Mouse (Mus musculus) liver, embryonic 12.5 days (tissue): Measurements from ENCODE around the gene Map3k19. TPM values are rescaled to one million over a fixed set of nuclear protein-coding genes. Genes with fewer than 3 reads are reported as not detected.
A peak's percentile ranks its signal among the peaks of the same experiment; 100 is the strongest.

Experiments
- ATAC-seq: fragments of 200-750 bp; cut with Nextera tagmentation; 2 replicates; pipeline ENCODE4 v1.8.0; 2017; ENCODE audit warnings: moderate number of reproducible peaks, mild to moderate bottlenecking, moderate library complexity
- H3K27ac ChIP-seq: fragments of 300-500 bp; sonication (generic); 2 replicates; pipeline ENCODE4 v1.5.1; 2016; ENCODE audit warnings: mild to moderate bottlenecking
- H3K27me3 ChIP-seq: fragments of 300-500 bp; sonication (generic); replicated peaks from 2 replicates; pipeline ENCODE4 v1.6.1; 2016; ENCODE audit warnings: mild to moderate bottlenecking, moderate library complexity
- H3K36me3 ChIP-seq: fragments of 300-500 bp; sonication (generic); 2 replicates; pipeline ENCODE4 v1.6.1; 2016; ENCODE audit warnings: mild to moderate bottlenecking, moderate library complexity
- H3K4me1 ChIP-seq: fragments of 300-500 bp; sonication (generic); 2 replicates; pipeline ENCODE4 v1.6.1; 2016
- H3K4me2 ChIP-seq: fragments of 300-500 bp; sonication (generic); 2 replicates; pipeline ENCODE4 v1.6.1; 2016; ENCODE audit warnings: mild to moderate bottlenecking, moderate library complexity
- H3K4me3 ChIP-seq: fragments of 300-500 bp; sonication (generic); 2 replicates; pipeline ENCODE4 v1.5.1; 2016; ENCODE audit warnings: mild to moderate bottlenecking, moderate library complexity
- H3K9ac ChIP-seq: fragments of 300-500 bp; sonication (generic); 2 replicates; pipeline ENCODE4 v1.6.1; 2016; ENCODE audit warnings: mild to moderate bottlenecking, moderate library complexity
- H3K9me3 ChIP-seq: fragments of 300-500 bp; sonication (generic); replicated peaks from 2 replicates; pipeline ENCODE4 v1.6.1; 2016; ENCODE audit warnings: mild to moderate bottlenecking, moderate library complexity
- WGBS: fragments of 180-500 bp; shearing (Covaris S2); methylation state at CpG from one replicate; pipeline ENCODE4 v1.1.7; 2016; ENCODE audit not compliant: insufficient replicate concordance; 5-methylcytosine and 5-hydroxymethylcytosine counted together
- polyA plus RNA-seq: library from polyadenylated mRNA; unstranded; fragments of >200 nt; fragmentation: Nextera tagmentation; extraction: Ambion mirVana; gene quantifications from 2 replicates; pipeline ENCODE4 v1.2.1, GENCODE M21; 2016

The Map3k19 gene
- polyA plus RNA-seq, 1 experiment from 2014 or later = not detected

- ATAC-seq = no peak
- 66% methylated on average over 1 of the region's 1 CpGs for whole genome bisulfite sequencing
Measured at GRCm38 (mm10) chr1:127838602-127839001, 16.2 kb downstream of the Map3k19 start.

GRCm38 (mm10) chr1:127836619-127837018, 18.2 kb downstream of the Map3k19 start:
- Histone ChIP-seq H3K9ac (no peak overlapping the region), H3K4me1 (peaks cover 14% of the 10 kb centered on the region), H3K27ac (no peak overlapping the region), H3K4me3 (no peak overlapping the region), H3K27me3 (no peaks in the 10 kb centered on the region), H3K36me3 (no peaks in the 10 kb centered on the region), H3K4me2 (no peak overlapping the region), H3K9me3 (no peaks in the 10 kb centered on the region)
- no peak for ATAC-seq
- WGBS = 24% methylated on average over 4 of the region's 4 CpGs

More at GRCm38 (mm10) chr1:127838602-127839001, 16.2 kb downstream of the Map3k19 start:
- Histone ChIP-seq H3K27me3 (no peaks in the 10 kb centered on the region), H3K4me1 (peaks cover 10% of the 10 kb centered on the region), H3K27ac (no peak overlapping the region), H3K9me3 (no peaks in the 10 kb centered on the region), H3K4me3 (no peak overlapping the region), H3K4me2 (no peak overlapping the region), H3K9ac (no peak overlapping the region), H3K36me3 (no peaks in the 10 kb centered on the region)

GRCm38 (mm10) chr1:127834202-127834601, 20.6 kb downstream of the Map3k19 start:
- no peak overlapping the region for H3K9ac ChIP-seq
- peak; percentile 51; the same call in 1 of the 2 replicates for ATAC-seq
- peaks cover 14% of the 10 kb centered on the region for H3K4me1 ChIP-seq
- WGBS = 36% methylated on average over 4 of the region's 4 CpGs
- no peaks in the 10 kb centered on the region for H3K36me3 ChIP-seq
- H3K9me3 ChIP-seq = no peaks in the 10 kb centered on the region
- no peak overlapping the region for H3K27ac ChIP-seq
- no peak overlapping the region for H3K4me2 ChIP-seq
- no peaks in the 10 kb centered on the region for H3K27me3 ChIP-seq
- no peak overlapping the region for H3K4me3 ChIP-seq

GRCm38 (mm10) chr1:127833714-127834113, 21.1 kb downstream of the Map3k19 start:
- 22% methylated on average over 2 of the region's 2 CpGs for WGBS
- no peak overlapping the region for H3K9ac ChIP-seq
- peak; percentile 61; the same call in 1 of the 2 replicates for ATAC-seq

GRCm38 (mm10) chr1:127830215-127830921, 24.5 kb downstream of the Map3k19 start:
- H3K4me1 ChIP-seq = peaks cover 18% of the 10 kb centered on the region
- no peak overlapping the region for H3K4me3 ChIP-seq
- no peaks in the 10 kb centered on the region for H3K36me3 ChIP-seq
- ATAC-seq = no peak
- 43% methylated on average over 13 of the region's 13 CpGs for WGBS
- no peaks in the 10 kb centered on the region for H3K9me3 ChIP-seq
- H3K9ac ChIP-seq = no peak overlapping the region
- H3K27me3 ChIP-seq = no peaks in the 10 kb centered on the region
- no peak overlapping the region for H3K4me2 ChIP-seq
- no peak overlapping the region for H3K27ac ChIP-seq

More at GRCm38 (mm10) chr1:127833714-127834113, 21.1 kb downstream of the Map3k19 start:
- Histone ChIP-seq H3K27ac (no peak overlapping the region), H3K36me3 (no peaks in the 10 kb centered on the region), H3K9me3 (no peaks in the 10 kb centered on the region), H3K4me2 (no peak overlapping the region), H3K4me3 (no peak overlapping the region), H3K27me3 (no peaks in the 10 kb centered on the region), H3K4me1 (peaks cover 14% of the 10 kb centered on the region)

GRCm38 (mm10) chr1:127827325-127827724, 27.5 kb downstream of the Map3k19 start:
- Histone ChIP-seq H3K9ac (no peak overlapping the region), H3K4me1 (0 out of 2 replicates have a peak, but pooled peaks cover 4% of the 10 kb centered on the region), H3K4me3 (no peak overlapping the region), H3K27ac (no peak overlapping the region), H3K27me3 (no peaks in the 10 kb centered on the region), H3K36me3 (no peaks in the 10 kb centered on the region), H3K4me2 (no peak overlapping the region), H3K9me3 (no peaks in the 10 kb centered on the region)
- no peak for ATAC-seq
- 13% methylated on average over 2 of the region's 2 CpGs for WGBS

- H3K36me3 ChIP-seq = no peaks in the 10 kb centered on the region
- no peaks in the 10 kb centered on the region for H3K4me1 ChIP-seq
- H3K4me2 ChIP-seq = no peak overlapping the region
- 64% methylated on average over 6 of the region's 6 CpGs for whole genome bisulfite sequencing
- no peak overlapping the region for H3K27ac ChIP-seq
- H3K27me3 ChIP-seq = no peaks in the 10 kb centered on the region
- no peak for ATAC-seq
- H3K4me3 ChIP-seq = no peak overlapping the region
- H3K9me3 ChIP-seq = no peaks in the 10 kb centered on the region
- H3K9ac ChIP-seq = no peak overlapping the region
Measured at GRCm38 (mm10) chr1:127816381-127816780, 38.5 kb downstream of the Map3k19 start.

GRCm38 (mm10) chr1:127812929-127813328, 41.9 kb downstream of the Map3k19 start:
- H3K4me1 ChIP-seq = no peaks in the 10 kb centered on the region; the same call in 1 of the 2 replicates
- no peak overlapping the region for H3K4me3 ChIP-seq
- H3K9ac ChIP-seq = no peak overlapping the region
- H3K27me3 ChIP-seq = no peaks in the 10 kb centered on the region
- H3K9me3 ChIP-seq = no peaks in the 10 kb centered on the region
- no peak overlapping the region for H3K27ac ChIP-seq
- WGBS = 61% methylated on average over 7 of the region's 7 CpGs
- no peak for ATAC-seq
- no peak overlapping the region for H3K4me2 ChIP-seq
- H3K36me3 ChIP-seq = no peaks in the 10 kb centered on the region; the same call in 1 of the 2 replicates

GRCm38 (mm10) chr1:127808671-127809070, 46.2 kb downstream of the Map3k19 start:
- Histone ChIP-seq H3K27ac (no peak overlapping the region), H3K9me3 (no peaks in the 10 kb centered on the region), H3K36me3 (peaks cover 37% of the 10 kb centered on the region), H3K27me3 (no peaks in the 10 kb centered on the region), H3K9ac (no peak overlapping the region), H3K4me3 (no peak overlapping the region), H3K4me2 (no peak overlapping the region), H3K4me1 (no peaks in the 10 kb centered on the region; the same call in 1 of the 2 replicates)
- WGBS = 92% methylated on average over 7 of the region's 7 CpGs
- ATAC-seq = no peak

- no peak for ATAC-seq
- Histone ChIP-seq H3K4me1 (no peaks in the 10 kb centered on the region), H3K4me3 (no peak overlapping the region), H3K9ac (no peak overlapping the region), H3K27ac (no peak overlapping the region), H3K36me3 (peaks cover 84% of the 10 kb centered on the region), H3K9me3 (no peaks in the 10 kb centered on the region), H3K27me3 (no peaks in the 10 kb centered on the region), H3K4me2 (no peak overlapping the region)
- whole genome bisulfite sequencing = 84% methylated on average over 8 of the region's 8 CpGs
Measured at GRCm38 (mm10) chr1:127802916-127803315, 51.9 kb downstream of the Map3k19 start.

GRCm38 (mm10) chr1:127796752-127797151, 58.1 kb downstream of the Map3k19 start:
- Histone ChIP-seq H3K4me3 (no peak overlapping the region), H3K9ac (no peak overlapping the region), H3K27me3 (no peaks in the 10 kb centered on the region), H3K27ac (no peak overlapping the region), H3K36me3 (peaks cover 79% of the 10 kb centered on the region), H3K4me2 (no peak overlapping the region), H3K4me1 (peaks cover 7% of the 10 kb centered on the region; the same call in 1 of the 2 replicates), H3K9me3 (no peaks in the 10 kb centered on the region)
- ATAC-seq = no peak
- 65% methylated on average over 1 of the region's 1 CpGs for WGBS

GRCm38 (mm10) chr1:127796341-127796740, 58.5 kb downstream of the Map3k19 start:
- Histone ChIP-seq H3K27me3 (no peaks in the 10 kb centered on the region), H3K4me2 (no peak overlapping the region), H3K9ac (no peak overlapping the region), H3K9me3 (no peaks in the 10 kb centered on the region), H3K4me3 (no peak overlapping the region), H3K36me3 (peaks cover 79% of the 10 kb centered on the region), H3K27ac (no peak overlapping the region), H3K4me1 (peaks cover 7% of the 10 kb centered on the region; the same call in 1 of the 2 replicates)
- 68% methylated on average over 4 of the region's 4 CpGs for WGBS
- no peak for ATAC-seq
